Mouse (Mus musculus) midbrain, embryonic 10.5 days (tissue): ENCODE results near the gene Hnrnpdl. TPM values are rescaled to one million over a fixed set of nuclear protein-coding genes. Genes with fewer than 3 reads are reported as not detected.

Source experiments
- DNase-seq: peaks from one replicate; pipeline ENCODE4 v3.0.0-alpha.2; 2017; ENCODE audit warnings: low spot score
- H3K27ac ChIP-seq: fragments of 300-500 bp; sonication (generic); replicated peaks from 2 replicates; pipeline ENCODE4 v1.5.1; 2016; ENCODE audit warnings: mild to moderate bottlenecking
- H3K27me3 ChIP-seq: fragments of 300-500 bp; sonication (generic); 2 replicates; pipeline ENCODE4 v1.6.1; 2016; ENCODE audit warnings: low read depth, mild to moderate bottlenecking; ENCODE audit not compliant: poor library complexity, severe bottlenecking
- H3K36me3 ChIP-seq: fragments of 300-500 bp; sonication (generic); 2 replicates; pipeline ENCODE4 v1.6.1; 2016; ENCODE audit warnings: mild to moderate bottlenecking, moderate library complexity
- H3K4me1 ChIP-seq: fragments of 300-500 bp; sonication (generic); 2 replicates; pipeline ENCODE4 v1.6.1; 2016
- H3K4me3 ChIP-seq: fragments of 300-500 bp; sonication (generic); 2 replicates; pipeline ENCODE4 v1.5.1; 2016; ENCODE audit warnings: mild to moderate bottlenecking, moderate library complexity
- H3K9me3 ChIP-seq: fragments of 300-500 bp; sonication (generic); replicated peaks from 2 replicates; pipeline ENCODE4 v1.6.1; 2016; ENCODE audit warnings: mild to moderate bottlenecking
- WGBS: fragments of 180-500 bp; shearing (Covaris S2); methylation state at CpG from one replicate; pipeline ENCODE4 v1.1.7; 2016; 5-methylcytosine and 5-hydroxymethylcytosine counted together
- polyA plus RNA-seq: library from polyadenylated mRNA; unstranded; fragments of >200 nt; fragmentation: Nextera tagmentation; extraction: Ambion mirVana; gene quantifications from 2 replicates; pipeline ENCODE4 v1.2.1, GENCODE M21; 2016

Gene Hnrnpdl
- polyA plus RNA-seq, 1 experiment from 2014 or later, result 234 TPM

- Histone ChIP-seq H3K9me3 (no peaks in the 10 kb centered on the region), H3K36me3 (peaks cover 51% of the 10 kb centered on the region), H3K4me3 (no peak overlapping the region), H3K4me1 (peaks cover 5% of the 10 kb centered on the region; the same call in 1 of the 2 replicates), H3K27me3 (no peaks in the 10 kb centered on the region), H3K27ac (no peak overlapping the region)
- no peak for DNase-seq
- WGBS, result 83% methylated on average over 6 of the region's 6 CpGs
Observed at GRCm38 (mm10) chr5:100059326-100059725, 19.9 kb upstream of the Hnrnpdl start.

- Histone ChIP-seq H3K4me3 (no peak overlapping the region), H3K4me1 (peaks cover 5% of the 10 kb centered on the region; the same call in 1 of the 2 replicates), H3K27me3 (no peaks in the 10 kb centered on the region), H3K27ac (no peak overlapping the region), H3K36me3 (peaks cover 45% of the 10 kb centered on the region), H3K9me3 (no peaks in the 10 kb centered on the region)
- 89% methylated on average over 6 of the region's 6 CpGs for WGBS
- no peak for DNase-seq
Observed at GRCm38 (mm10) chr5:100058729-100059128, 19.3 kb upstream of the Hnrnpdl start.

DNA sequence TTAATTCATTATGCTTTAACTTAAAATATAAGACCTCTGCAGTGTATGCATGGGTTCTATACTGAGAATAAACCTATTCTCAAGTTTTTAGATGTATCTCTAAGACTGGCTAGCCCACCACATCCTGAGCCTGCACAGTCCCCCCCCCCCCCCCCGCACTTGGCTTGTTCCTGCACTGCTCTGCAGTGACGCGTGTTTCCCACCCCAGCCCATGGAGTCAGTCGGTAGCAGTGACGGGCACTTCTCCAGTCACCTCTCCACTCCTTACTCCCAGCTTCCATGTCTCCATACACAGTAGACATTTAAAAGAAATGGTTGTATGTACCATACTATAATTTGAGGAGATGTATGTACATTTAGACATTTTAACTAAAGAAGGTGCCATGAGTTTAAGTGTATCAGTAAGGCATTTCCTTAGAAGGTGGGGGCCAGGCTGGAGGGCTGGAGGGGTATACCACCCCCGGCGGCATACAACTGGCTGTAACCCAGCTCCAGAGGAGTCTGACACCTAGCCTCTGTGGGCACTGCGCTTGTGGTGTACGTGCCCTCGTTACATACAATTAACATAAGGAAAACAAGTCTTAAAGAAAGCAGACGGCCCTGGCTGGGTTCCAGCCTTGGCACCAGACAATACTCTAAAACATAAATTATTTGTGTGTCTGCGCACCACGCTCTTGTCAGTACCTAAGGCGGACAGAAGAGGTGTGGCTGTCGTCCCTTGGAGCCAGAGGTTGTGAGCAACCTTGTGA is 18.2 kb upstream of the Hnrnpdl start:
- DNase-seq, result no peak
- Histone ChIP-seq H3K9me3 (no peaks in the 10 kb centered on the region), H3K36me3 (peaks cover 42% of the 10 kb centered on the region), H3K4me1 (peaks cover 5% of the 10 kb centered on the region; the same call in 1 of the 2 replicates), H3K4me3 (no peak overlapping the region), H3K27me3 (no peaks in the 10 kb centered on the region), H3K27ac (no peak overlapping the region)
- 94% methylated on average over 14 of the region's 15 CpGs for WGBS

DNA sequence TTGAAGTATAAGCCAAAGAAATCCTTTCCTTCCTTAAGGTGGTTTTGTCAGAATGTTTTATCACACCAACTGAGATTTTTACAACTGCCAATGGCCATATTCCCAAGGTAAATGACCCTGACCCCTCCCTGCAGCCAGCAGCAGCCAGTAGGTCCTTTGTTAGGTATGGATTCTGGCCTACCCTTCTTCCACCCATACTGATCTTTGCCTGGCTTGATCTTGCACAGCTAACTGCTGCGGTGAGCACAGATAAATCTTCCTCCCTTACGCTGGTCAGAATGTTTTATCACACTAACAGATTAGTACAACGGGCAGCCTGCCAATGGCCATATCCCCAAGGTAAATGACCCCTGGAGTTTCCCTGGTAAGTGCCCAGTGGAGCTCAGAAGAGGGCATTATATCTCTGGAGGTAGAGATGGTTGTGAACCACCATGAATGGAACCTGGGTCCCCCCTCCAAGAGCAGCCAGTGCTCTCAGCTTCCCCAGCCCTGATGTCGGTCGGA is 16.5 kb upstream of the Hnrnpdl start:
- Histone ChIP-seq H3K36me3 (peaks cover 39% of the 10 kb centered on the region), H3K4me1 (peaks cover 5% of the 10 kb centered on the region; the same call in 1 of the 2 replicates), H3K4me3 (no peak overlapping the region), H3K27me3 (no peaks in the 10 kb centered on the region), H3K27ac (no peak overlapping the region), H3K9me3 (no peaks in the 10 kb centered on the region)
- 91% methylated on average over 5 of the region's 5 CpGs for WGBS
- no peak for DNase-seq

DNA sequence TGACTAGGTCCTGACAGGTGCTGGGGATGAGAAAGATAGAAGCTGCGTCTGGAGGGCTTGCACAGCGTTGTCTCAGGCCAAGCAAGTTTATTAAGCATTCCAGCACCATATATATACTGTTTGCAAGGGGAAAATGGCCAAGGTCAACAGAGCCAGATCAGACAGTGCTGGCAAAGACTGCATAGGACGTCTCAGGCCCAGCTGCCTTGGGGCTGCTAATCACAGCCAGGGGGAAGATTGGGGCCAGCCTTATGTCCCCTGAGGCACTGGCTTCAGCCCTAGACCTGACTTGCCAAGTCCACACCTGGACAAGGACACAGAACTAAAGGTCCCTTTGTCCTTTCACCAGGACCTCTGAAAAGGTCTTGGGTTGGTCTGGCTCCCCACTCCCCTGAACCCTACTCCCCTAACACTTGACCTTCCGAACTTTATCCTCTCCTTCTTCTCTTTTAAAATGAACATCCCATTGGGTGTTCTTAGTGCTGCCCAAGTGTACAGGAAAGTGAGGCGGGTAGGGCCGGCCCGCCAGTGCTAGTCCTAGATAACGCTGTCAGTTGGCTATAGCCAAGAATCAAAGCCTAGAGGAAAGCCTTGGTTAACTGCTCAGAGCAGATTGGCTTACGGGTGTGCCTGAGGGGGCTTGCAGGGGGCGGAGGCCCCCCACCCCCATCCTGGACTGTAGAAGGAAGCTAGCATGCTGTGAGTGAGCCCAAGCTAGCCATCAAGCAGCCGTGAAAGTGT is 15.5 kb upstream of the Hnrnpdl start:
- no peaks in the 10 kb centered on the region for H3K27me3 ChIP-seq
- peaks cover 39% of the 10 kb centered on the region for H3K36me3 ChIP-seq
- peaks cover 5% of the 10 kb centered on the region; the same call in 1 of the 2 replicates for H3K4me1 ChIP-seq
- no peaks in the 10 kb centered on the region for H3K9me3 ChIP-seq
- DNase-seq, result no peak
- no peak overlapping the region for H3K4me3 ChIP-seq
- H3K27ac ChIP-seq, result no peak overlapping the region; the same call in 1 of the 2 replicates
- WGBS, result 78% methylated on average over 11 of the region's 11 CpGs

DNA sequence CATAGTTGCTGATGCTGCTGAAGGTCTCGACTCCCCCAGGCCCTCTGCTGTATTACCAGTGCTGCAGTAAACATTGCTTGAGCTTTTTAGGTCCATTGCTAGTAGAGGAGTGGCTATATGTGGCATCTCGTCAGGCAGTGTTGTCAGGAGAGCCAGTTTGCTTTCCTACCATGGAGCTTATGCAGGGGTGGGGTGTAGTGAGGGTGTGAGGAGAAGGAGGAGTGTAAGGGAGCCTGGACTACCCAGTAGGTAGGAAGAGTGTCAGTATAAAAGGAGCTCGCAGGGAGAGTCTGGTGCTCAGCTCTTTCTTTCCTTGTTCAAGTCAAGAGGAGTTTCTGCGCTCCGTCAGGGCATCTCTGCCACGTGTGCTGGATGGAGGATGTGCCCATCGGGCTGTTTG is 13.3 kb upstream of the Hnrnpdl start:
- DNase-seq, result no peak
- 88% methylated on average over 7 of the region's 7 CpGs for WGBS
- H3K36me3 ChIP-seq, result peaks cover 30% of the 10 kb centered on the region
- H3K27ac ChIP-seq, result no peak overlapping the region
- no peak overlapping the region for H3K4me3 ChIP-seq
- no peaks in the 10 kb centered on the region for H3K9me3 ChIP-seq
- H3K27me3 ChIP-seq, result no peaks in the 10 kb centered on the region
- H3K4me1 ChIP-seq, result peaks cover 25% of the 10 kb centered on the region

DNA sequence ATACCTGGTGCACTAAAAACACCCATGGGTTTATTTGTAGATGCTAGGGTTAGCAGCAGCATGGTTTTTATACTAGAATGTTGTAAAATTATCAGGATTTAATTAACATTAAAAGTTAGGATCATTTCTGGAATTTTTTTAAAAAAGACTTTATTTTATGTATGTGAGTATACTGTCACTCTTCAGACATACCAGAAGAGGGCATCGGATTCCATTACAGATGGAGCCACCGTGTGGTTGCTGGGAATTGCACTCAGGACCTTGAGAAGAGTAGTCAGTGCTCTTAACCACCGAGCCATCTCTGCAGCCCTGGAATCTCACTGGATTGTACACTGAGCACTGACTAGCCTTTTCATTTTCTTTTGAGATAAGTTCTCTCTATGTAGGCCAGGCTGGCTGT is 10.4 kb upstream of the Hnrnpdl start:
- Histone ChIP-seq H3K36me3 (peaks cover 30% of the 10 kb centered on the region), H3K27ac (no peak overlapping the region), H3K9me3 (no peaks in the 10 kb centered on the region), H3K27me3 (no peaks in the 10 kb centered on the region), H3K4me3 (no peak overlapping the region), H3K4me1 (peaks cover 42% of the 10 kb centered on the region)
- WGBS, result 93% methylated on average over 3 of the region's 3 CpGs
- no peak for DNase-seq

GRCm38 (mm10) chr5:100047871-100048270 is 8.4 kb upstream of the Hnrnpdl start:
- H3K4me3 ChIP-seq, result no peak overlapping the region
- no peaks in the 10 kb centered on the region for H3K9me3 ChIP-seq
- WGBS, result 46% methylated on average over 7 of the region's 7 CpGs
- no peaks in the 10 kb centered on the region for H3K27me3 ChIP-seq
- peaks cover 34% of the 10 kb centered on the region for H3K36me3 ChIP-seq
- peaks cover 46% of the 10 kb centered on the region for H3K4me1 ChIP-seq
- peak overlapping the region; percentile 55; the same call in 1 of the 2 replicates for H3K27ac ChIP-seq
- DNase-seq, result no peak

DNA sequence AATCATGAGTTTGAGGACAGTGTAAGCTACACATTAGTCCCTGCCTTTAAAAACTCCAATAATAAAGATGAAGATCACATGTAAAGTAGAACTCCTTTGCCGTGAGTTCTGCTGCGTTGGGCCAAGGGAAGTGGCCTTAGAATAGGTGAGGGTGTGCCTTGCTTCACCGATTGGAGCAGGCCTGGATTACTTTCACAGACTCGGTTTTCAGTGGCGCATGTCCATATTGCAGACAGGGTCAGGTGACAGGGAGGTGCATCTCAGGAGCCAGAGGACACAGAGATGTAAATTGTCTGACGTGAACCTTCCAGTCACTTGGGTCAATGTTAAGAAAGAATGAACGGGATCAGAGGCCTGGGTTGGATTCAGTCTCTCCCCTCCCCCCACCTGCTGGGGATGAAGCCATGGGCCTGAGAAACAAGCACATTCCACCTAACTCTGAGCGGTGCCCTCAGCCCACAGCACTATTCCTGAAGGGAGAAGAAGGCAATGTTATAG is 7.7 kb upstream of the Hnrnpdl start:
- WGBS, result 51% methylated on average over 8 of the region's 8 CpGs
- no peak for DNase-seq
- no peaks in the 10 kb centered on the region for H3K9me3 ChIP-seq
- peak overlapping the region; percentile 23; the same call in 1 of the 2 replicates for H3K27ac ChIP-seq
- no peak overlapping the region for H3K4me3 ChIP-seq
- peaks cover 34% of the 10 kb centered on the region for H3K36me3 ChIP-seq
- peaks cover 46% of the 10 kb centered on the region for H3K4me1 ChIP-seq
- H3K27me3 ChIP-seq, result no peaks in the 10 kb centered on the region

GRCm38 (mm10) chr5:100046096-100046495 is 6.6 kb upstream of the Hnrnpdl start:
- WGBS, result 85% methylated on average over 3 of the region's 3 CpGs
- DNase-seq, result no peak
- Histone ChIP-seq H3K36me3 (peaks cover 26% of the 10 kb centered on the region), H3K27ac (no peak overlapping the region), H3K27me3 (no peaks in the 10 kb centered on the region), H3K4me1 (peaks cover 55% of the 10 kb centered on the region), H3K4me3 (no peak overlapping the region), H3K9me3 (no peaks in the 10 kb centered on the region)

GRCm38 (mm10) chr5:100044621-100045020 is 5.2 kb upstream of the Hnrnpdl start:
- no peak for DNase-seq
- no peaks in the 10 kb centered on the region for H3K27me3 ChIP-seq
- 82% methylated on average over 5 of the region's 5 CpGs for WGBS
- peaks cover 14% of the 10 kb centered on the region; the same call in 1 of the 2 replicates for H3K36me3 ChIP-seq
- no peak overlapping the region for H3K4me3 ChIP-seq
- H3K9me3 ChIP-seq, result no peaks in the 10 kb centered on the region
- no peak overlapping the region for H3K27ac ChIP-seq
- H3K4me1 ChIP-seq, result peaks cover 62% of the 10 kb centered on the region

DNA sequence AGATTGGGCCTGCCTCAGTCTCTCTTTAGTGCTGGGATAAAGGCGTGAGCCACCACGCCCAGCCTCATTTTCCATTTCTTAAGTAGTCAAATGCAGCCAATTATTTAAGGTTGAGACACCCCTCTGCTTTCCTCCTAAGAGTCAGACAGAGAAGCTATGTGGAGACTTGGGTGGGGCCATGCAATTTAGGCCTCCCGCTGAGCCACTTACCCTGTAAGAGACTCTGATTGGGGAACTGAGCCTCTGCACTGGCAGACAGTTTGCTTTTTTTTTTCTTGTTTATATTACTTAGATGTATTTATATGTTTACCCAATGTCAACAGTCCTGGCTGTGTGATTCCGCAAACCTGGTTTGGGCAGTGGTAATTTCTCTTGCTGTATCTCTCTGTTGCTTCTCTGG is 4.6 kb upstream of the Hnrnpdl start:
- H3K4me1 ChIP-seq, result peaks cover 56% of the 10 kb centered on the region
- H3K27me3 ChIP-seq, result no peaks in the 10 kb centered on the region
- WGBS, result 85% methylated on average over 4 of the region's 4 CpGs
- no peaks in the 10 kb centered on the region for H3K9me3 ChIP-seq
- H3K36me3 ChIP-seq, result peaks cover 14% of the 10 kb centered on the region; the same call in 1 of the 2 replicates
- no peak overlapping the region for H3K4me3 ChIP-seq
- DNase-seq, result no peak
- no peak overlapping the region for H3K27ac ChIP-seq
